Mouse (Mus musculus) gastrocnemius, postnatal 36 days (tissue): ENCODE measurements around the gene Uap1l1. TPM values are rescaled to one million over a fixed set of nuclear protein-coding genes. Genes with fewer than 3 reads are reported as not detected.
A peak's percentile ranks its signal among the peaks of the same experiment; 100 is the strongest.

Source experiments
- DNase-seq, 2 experiments: peaks; one replicate each; pipeline ENCODE4 v3.0.0; 2022
- intact Hi-C: fragments of 180-260 bp; cut with DNase I; formaldehyde crosslinking; loops from one replicate; pipeline ENCODE4 v1.15.1; 2025
- total RNA-seq, 2 experiments: library from RNA; stranded (reverse); gene quantifications; 2 replicates each; pipeline ENCODE4 v1.2.3; 2021

The Uap1l1 gene
- total RNA-seq, 2 experiments from 2014 or later, result 2.2 to 3.4 TPM

DNA sequence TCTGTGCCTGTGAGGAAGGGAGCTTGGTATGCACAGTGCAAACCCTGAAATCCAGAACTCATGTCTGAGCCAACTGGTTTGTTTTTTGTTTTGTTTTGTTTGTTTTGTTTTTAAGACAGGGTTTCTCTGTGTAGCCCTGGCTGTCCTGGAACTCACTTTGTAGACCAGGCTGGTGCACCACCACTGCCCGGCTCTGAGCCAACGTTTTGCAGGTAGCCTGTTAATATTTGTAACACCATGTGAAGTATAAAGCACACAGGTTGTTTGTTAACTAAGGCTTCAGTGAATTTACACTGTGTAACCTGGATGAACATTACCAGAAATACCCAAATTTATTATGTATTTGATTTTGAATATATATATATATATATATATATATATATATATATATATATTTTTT, 39.4 kb downstream of the Uap1l1 start:
- intact Hi-C loops, result loop anchor here (5.0 kb wide), 1 partner anchor 39 kb away; the partner anchor contains the start of genes Lrrc26 and Tmem210
- no peak for DNase-seq

DNA sequence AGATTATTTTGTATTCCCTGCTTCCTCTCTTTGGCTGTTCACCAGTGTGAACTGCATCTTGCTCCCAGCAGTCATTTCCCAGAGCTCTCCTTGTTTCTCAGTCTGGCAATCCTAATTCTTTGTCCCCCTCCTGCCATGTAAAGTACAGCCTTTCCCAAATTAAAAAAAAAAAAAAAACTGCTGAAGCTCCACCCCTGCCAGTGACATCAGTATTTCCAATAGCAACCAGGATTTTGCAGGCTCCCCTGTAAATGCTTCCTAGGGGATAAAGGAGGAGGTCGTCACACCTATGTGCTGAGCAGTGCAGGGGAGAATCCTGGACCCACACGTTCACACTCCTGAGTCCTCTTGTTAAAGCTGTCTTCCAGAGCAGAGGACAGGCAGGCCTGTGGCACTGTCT, 45.4 kb downstream of the Uap1l1 start:
- DNase-seq, result no peak
- intact Hi-C loops, result no loop called here

DNA sequence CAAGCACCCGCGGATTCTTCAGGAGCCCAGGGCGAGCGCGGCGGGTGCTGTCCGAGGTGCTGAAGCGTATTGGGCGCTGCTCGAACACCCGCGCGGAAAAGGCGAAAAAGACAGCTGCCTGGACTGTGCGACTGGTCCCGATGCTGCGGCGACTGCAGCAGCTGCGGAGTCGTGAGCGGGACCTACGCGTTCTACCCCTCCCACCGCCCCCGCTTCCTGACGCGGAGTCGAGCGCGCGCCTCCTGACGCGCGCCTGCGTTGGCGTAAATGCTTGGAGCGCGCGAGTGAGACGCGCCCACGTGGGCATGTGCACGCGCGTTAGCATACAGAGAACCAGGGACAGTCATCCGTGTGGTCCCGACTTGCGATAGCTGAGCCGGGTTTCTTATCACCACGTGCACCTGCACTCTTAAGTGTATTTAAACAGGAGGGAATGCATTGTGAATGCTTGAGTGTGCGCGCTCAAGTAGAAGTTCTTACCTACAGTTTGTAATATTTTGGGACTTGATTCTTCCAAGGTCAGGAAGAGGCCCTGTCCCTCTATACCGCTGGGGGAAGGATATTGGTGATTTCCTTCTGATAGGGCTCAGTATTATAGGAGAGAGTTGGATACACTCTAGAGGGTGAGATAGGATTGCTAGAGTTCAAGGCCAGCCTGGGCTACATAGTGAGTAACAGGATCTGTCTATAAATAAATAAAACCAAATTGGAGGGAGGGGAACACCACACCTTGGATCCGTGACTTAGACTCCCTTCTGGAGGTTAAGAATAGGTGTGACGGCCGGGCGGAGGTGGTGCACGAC, 46.3 kb downstream of the Uap1l1 start, which contains the start of gene Grin1:
Gene Grin1 (minus strand): TSS at position 217 of the 803 bp plus-strand sequence.
- intact Hi-C loops, result no loop called here
- DNase-seq, result peak; percentile 24 to 29

DNA sequence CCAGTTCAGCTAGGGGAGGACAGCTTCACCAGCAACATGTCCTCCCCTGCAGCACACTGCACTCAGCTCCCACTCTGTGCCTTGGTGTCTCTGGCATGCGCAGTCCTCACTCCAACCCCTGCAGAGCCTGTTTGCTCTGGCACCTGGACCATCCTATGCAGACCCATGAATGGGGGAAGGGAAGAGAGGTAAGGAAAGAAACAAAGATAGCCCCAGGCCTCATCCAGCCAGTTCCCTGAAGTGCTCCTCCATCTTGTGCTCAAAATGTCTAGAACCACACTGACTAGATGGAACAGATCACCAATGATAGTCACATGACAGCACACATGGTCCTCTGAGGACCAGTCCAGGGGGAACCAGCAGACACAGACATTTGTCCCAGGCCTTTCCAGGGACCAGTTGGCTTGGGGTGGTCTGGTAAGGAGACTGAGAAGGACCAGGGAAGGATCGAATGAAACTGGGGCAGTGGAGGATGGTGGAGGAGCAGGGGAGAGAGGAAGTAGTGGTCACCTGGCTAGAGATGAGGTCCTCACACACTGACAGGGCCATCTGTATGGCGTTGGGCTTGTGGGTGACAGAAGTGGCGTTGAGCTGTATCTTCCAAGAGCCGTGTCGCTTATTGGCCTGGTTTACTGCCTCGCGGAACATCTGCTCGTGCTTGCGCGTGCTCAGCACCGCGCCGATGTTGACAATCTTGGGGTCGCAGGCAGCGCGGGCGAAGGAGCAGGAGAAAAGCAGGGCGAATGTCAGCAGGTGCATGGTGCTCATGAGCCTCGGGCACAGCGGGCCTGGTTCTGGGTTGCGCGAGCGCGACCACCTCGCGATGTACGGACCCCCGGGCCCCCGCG, 47.1 kb downstream of the Uap1l1 start:
- intact Hi-C loops, result no loop called here
- DNase-seq, result no peak

DNA sequence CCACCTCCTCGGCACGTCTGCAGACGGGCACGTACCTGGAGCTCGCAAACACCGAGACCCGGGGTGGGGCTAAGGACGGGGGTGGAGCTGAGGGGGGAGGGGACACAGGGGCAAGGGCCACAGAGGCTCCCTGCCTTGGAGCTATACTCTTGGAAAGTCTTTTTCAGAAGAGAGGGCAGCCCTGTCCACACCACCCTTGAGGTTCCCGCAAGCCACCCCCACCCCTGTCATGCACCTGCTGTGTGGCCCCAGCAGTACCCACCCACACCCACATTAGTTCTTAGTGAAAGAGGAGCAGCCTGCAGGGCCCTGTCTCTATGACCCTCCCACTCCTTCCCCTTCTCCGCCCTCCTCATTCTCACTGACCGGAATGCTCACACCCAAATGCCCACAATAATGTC, 54.0 kb downstream of the Uap1l1 start:
- no peak for DNase-seq
- intact Hi-C loops, result no loop called here

DNA sequence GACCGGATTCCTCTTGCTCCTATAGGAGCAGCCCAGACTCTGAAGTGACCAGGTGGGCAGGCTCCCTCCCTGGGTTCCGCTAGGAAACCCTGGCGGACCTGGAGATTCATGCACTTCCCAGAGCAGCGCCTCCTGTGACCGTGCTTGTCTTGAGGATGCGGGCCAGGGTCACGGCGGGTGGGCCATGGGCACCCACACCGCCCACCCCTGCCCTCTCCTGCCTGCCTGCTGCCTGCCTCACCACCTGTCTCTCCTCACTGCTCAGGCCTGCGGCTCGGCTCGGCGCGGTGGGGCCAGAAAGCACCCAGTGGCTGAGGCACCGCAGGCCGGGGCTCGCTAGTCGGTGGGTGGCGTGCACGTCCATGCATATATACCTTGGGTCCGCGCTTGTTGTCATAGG, 54.5 kb downstream of the Uap1l1 start:
- intact Hi-C loops, result no loop called here
- no peak for DNase-seq

DNA sequence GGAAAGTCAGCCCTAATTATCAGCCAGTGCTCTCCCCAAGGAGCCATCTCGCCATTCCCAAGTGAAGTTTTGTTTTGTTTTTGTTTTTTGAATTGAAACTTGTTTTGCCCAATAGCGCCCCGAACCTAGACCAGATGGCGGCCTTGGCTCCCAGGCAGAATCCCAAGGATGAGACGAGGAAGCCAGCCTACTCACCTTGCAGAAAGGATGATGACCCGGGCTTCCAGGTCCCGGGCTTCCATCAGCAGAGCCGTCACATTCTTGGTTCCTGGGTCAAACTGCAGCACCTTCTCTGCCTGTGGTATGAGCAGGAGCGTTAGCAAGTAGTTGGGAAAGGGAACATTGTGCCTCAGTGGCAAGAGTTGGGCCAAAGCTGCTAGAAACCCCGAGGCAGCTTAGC, 55.3 kb downstream of the Uap1l1 start:
- intact Hi-C loops, result no loop called here
- DNase-seq, result no peak

Other genes starting within 250 kb of the Uap1l1 start
- gene Nrarp, start 184.9 kb downstream of the Uap1l1 start, total RNA-seq, result 1 to 10 TPM; 5.9 to 6.7 TPM
- 1 to 10 TPM in 1 of 2 experiments, under 1 TPM in 1; 0.54 to 1.2 TPM for gene Tor4a, start 168.8 kb downstream of the Uap1l1 start, total RNA-seq
- 10 to 100 TPM; 18.2 to 19.5 TPM for gene Nelfb, start 154.2 kb downstream of the Uap1l1 start, total RNA-seq
- not detected for gene Stpg3, start 151.0 kb downstream of the Uap1l1 start, total RNA-seq
- gene Fam166a, start 146.9 kb downstream of the Uap1l1 start, total RNA-seq, result not detected
- gene Tubb4b, start 141.0 kb downstream of the Uap1l1 start, total RNA-seq, result 100 to 1,000 TPM; 189 to 229 TPM
- gene Slc34a3, start 131.3 kb downstream of the Uap1l1 start, total RNA-seq, result not detected
- gene Rnf224, start 128.9 kb downstream of the Uap1l1 start, total RNA-seq, result not detected
- gene Rnf208, start 123.4 kb downstream of the Uap1l1 start, total RNA-seq, result under 1 TPM; 0.84 to 0.91 TPM
- not detected for gene Cysrt1, start 123.2 kb downstream of the Uap1l1 start, total RNA-seq
- gene AL732309.1, start 118.8 kb downstream of the Uap1l1 start, total RNA-seq, result 1 to 10 TPM in 1 of 2 experiments, under 1 TPM in 1; 0.39 to 1.1 TPM
- gene Tmem203, start 110.2 kb downstream of the Uap1l1 start, total RNA-seq, result 10 to 100 TPM; 10.4 to 12.0 TPM
- gene Tprn, start 103.1 kb downstream of the Uap1l1 start, total RNA-seq, result 1 to 10 TPM; 3.8 to 4.5 TPM
- gene Ssna1, start 93.2 kb downstream of the Uap1l1 start, total RNA-seq, result 10 to 100 TPM; 25.8 to 25.9 TPM
- 10 to 100 TPM; 27.0 to 27.8 TPM for gene Anapc2, start 93.2 kb downstream of the Uap1l1 start, total RNA-seq
- not detected for gene Tmem210, start 77.5 kb downstream of the Uap1l1 start, total RNA-seq
- not detected for gene Lrrc26, start 75.8 kb downstream of the Uap1l1 start, total RNA-seq
- not detected for gene Grin1, start 46.5 kb downstream of the Uap1l1 start, total RNA-seq
- gene Man1b1, start 33.3 kb downstream of the Uap1l1 start, total RNA-seq, result 10 to 100 TPM; 11.9 to 15.0 TPM
- gene Dpp7, start 9.3 kb downstream of the Uap1l1 start, total RNA-seq, result 10 to 100 TPM in 1 of 2 experiments, 1 to 10 TPM in 1; 8.7 to 11.9 TPM
- under 1 TPM; 0.10 to 0.26 TPM for gene Sapcd2, start 6.6 kb upstream of the Uap1l1 start, total RNA-seq
- gene Entpd2, start 30.2 kb upstream of the Uap1l1 start, total RNA-seq, result 1 to 10 TPM; 7.2 to 9.5 TPM
- 10 to 100 TPM; 14.2 to 17.6 TPM for gene Npdc1, start 33.7 kb upstream of the Uap1l1 start, total RNA-seq
- gene Fut7, start 57.6 kb upstream of the Uap1l1 start, total RNA-seq, result not detected
- 10 to 100 TPM; 12.3 to 16.5 TPM for gene Abca2, start 63.0 kb upstream of the Uap1l1 start, total RNA-seq
- gene Clic3, start 91.2 kb upstream of the Uap1l1 start, total RNA-seq, result under 1 TPM; 0.35 to 0.46 TPM
- 10 to 100 TPM; 13.4 to 13.6 TPM for gene Paxx, start 95.4 kb upstream of the Uap1l1 start, total RNA-seq
- gene Ptgds, start 104.4 kb upstream of the Uap1l1 start, total RNA-seq, result under 1 TPM in 1 of 2 experiments, not detected in 1; 0.39 TPM
- gene Lcn12, start 128.2 kb upstream of the Uap1l1 start, total RNA-seq, result not detected
- gene Fbxw5, start 135.1 kb upstream of the Uap1l1 start, total RNA-seq, result 10 to 100 TPM; 75.3 to 83.6 TPM
- 1 to 10 TPM; 1.4 to 1.5 TPM for gene C8g, start 136.0 kb upstream of the Uap1l1 start, total RNA-seq
- gene Traf2, start 181.3 kb upstream of the Uap1l1 start, total RNA-seq, result 10 to 100 TPM in 1 of 2 experiments, 1 to 10 TPM in 1; 9.8 to 11.5 TPM
- 100 to 1,000 TPM; 139 to 157 TPM for gene Edf1, start 192.2 kb upstream of the Uap1l1 start, total RNA-seq
- 1 to 10 TPM in 1 of 2 experiments, under 1 TPM in 1; 0.74 to 4.7 TPM for gene Mamdc4, start 209.2 kb upstream of the Uap1l1 start, total RNA-seq
- gene Phpt1, start 209.5 kb upstream of the Uap1l1 start, total RNA-seq, result 10 to 100 TPM; 50.2 to 53.9 TPM
- gene Ajm1, start 216.1 kb upstream of the Uap1l1 start, total RNA-seq, result not detected
- gene Rabl6, start 242.8 kb upstream of the Uap1l1 start, total RNA-seq, result 10 to 100 TPM; 74.4 to 75.9 TPM